Mouse (Mus musculus) stomach, embryonic 16.5 days (tissue): ENCODE measurements around the gene Dnajc28. TPM values are rescaled to one million over a fixed set of nuclear protein-coding genes. Genes with fewer than 3 reads are reported as not detected.

Experiments used
- ATAC-seq: fragments of 200-750 bp; cut with Nextera tagmentation; 2 replicates; pipeline ENCODE4 v1.8.0; 2017; ENCODE audit warnings: moderate number of reproducible peaks, moderate TSS enrichment; ENCODE audit not compliant: insufficient read depth, low FRiP score
- H3K27ac ChIP-seq: fragments of 300-500 bp; sonication (generic); 2 replicates; pipeline ENCODE4 v1.5.1; 2014; ENCODE audit warnings: low read length
- H3K27me3 ChIP-seq: fragments of 300-500 bp; sonication (generic); 2 replicates; pipeline ENCODE4 v1.6.1; 2014; ENCODE audit warnings: low read length, control low read depth, mixed read lengths; ENCODE audit not compliant: control insufficient read depth, insufficient read depth
- H3K36me3 ChIP-seq: fragments of 300-500 bp; sonication (generic); 2 replicates; pipeline ENCODE4 v1.6.1; 2014; ENCODE audit warnings: low read length; ENCODE audit not compliant: control insufficient read depth, insufficient read depth
- H3K4me1 ChIP-seq: fragments of 300-500 bp; sonication (generic); 2 replicates; pipeline ENCODE4 v1.6.1; 2014; ENCODE audit warnings: low read length, control low read depth, mixed read lengths; ENCODE audit not compliant: control insufficient read depth, insufficient read depth
- H3K4me2 ChIP-seq: fragments of 300-500 bp; sonication (generic); 2 replicates; pipeline ENCODE4 v1.6.1; 2014; ENCODE audit warnings: low read depth, low read length, mixed read lengths
- H3K4me3 ChIP-seq: fragments of 300-500 bp; sonication (generic); replicated peaks from 2 replicates; pipeline ENCODE4 v1.5.1; 2014; ENCODE audit warnings: mild to moderate bottlenecking, low read length
- H3K9ac ChIP-seq: fragments of 300-500 bp; sonication (generic); 2 replicates; pipeline ENCODE4 v1.6.1; 2014; ENCODE audit warnings: low read length
- H3K9me3 ChIP-seq: fragments of 300-500 bp; sonication (generic); replicated peaks from 2 replicates; pipeline ENCODE4 v1.6.1; 2016; ENCODE audit warnings: low read length, control low read depth; ENCODE audit not compliant: control insufficient read depth
- WGBS: fragments of 180-500 bp; shearing (Covaris S2); extraction: QIAGEN DNeasy Blood & Tissue Kit; methylation state at CpG from one replicate; pipeline ENCODE4 v1.1.7; 2014; 5-methylcytosine and 5-hydroxymethylcytosine counted together
- polyA plus RNA-seq: library from polyadenylated mRNA; unstranded; fragments of >200 nt; fragmentation: Nextera tagmentation; extraction: Ambion mirVana; gene quantifications from 2 replicates; pipeline ENCODE4 v1.2.1, GENCODE M21; 2015

Dnajc28 gene
- polyA plus RNA-seq, 1 experiment from 2014 or later: 2.7 TPM

DNA sequence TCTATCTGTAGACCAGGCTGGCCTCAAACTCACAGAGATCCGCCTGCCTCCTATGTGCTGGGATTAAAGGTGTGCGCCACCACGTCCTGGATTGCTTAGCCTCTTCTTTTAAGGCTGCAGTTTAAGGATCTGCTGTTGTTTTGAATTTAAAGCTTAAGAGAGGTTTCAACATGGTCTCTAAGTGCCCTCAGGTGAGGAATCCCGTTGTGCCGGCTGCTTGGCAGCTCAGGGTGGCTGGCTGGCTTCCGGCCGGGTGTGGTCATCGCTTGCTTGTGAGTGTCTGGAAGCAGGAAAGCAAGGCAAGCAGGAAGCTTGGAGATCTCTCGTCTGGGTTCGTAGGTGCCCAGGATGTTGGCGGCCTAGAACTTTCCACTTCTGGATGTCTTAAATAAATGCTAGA, 2.2 kb upstream of the Dnajc28 start:
- ATAC-seq: no peak
- Histone ChIP-seq H3K4me1 (no peaks in the 10 kb centered on the region; the same call in 1 of the 2 replicates), H3K9ac (no peak overlapping the region), H3K4me3 (no peak overlapping the region), H3K4me2 (no peak overlapping the region), H3K9me3 (no peaks in the 10 kb centered on the region), H3K27me3 (no peaks in the 10 kb centered on the region), H3K27ac (no peak overlapping the region), H3K36me3 (peaks cover 12% of the 10 kb centered on the region; the same call in 1 of the 2 replicates)
- 87% methylated on average over 11 of the region's 11 CpGs for WGBS

DNA sequence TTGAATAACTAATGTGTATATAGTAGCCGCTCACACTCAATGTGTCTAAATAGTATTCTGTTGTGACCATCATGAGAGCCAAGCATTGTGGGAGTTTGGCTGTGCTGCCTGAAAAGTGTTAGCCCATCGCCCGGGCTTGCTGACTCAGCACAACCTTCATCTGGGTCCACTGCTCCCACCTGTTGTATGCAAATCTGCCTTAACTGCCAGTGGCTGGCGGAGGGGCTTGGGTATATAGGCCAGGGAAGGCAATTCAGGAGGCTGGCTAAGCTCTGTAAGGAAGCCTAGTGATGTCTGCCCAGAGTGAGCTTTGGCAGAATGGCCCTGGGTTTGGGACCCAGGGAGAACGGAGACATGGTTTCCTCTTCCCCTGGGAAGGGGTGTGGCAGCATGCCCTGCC, 1.4 kb upstream of the Dnajc28 start:
- H3K4me2 ChIP-seq: no peak overlapping the region
- H3K27ac ChIP-seq: no peak overlapping the region
- WGBS: 79% methylated on average over 5 of the region's 5 CpGs
- H3K4me1 ChIP-seq: no peaks in the 10 kb centered on the region; the same call in 1 of the 2 replicates
- peaks cover 8% of the 10 kb centered on the region; the same call in 1 of the 2 replicates for H3K36me3 ChIP-seq
- no peaks in the 10 kb centered on the region for H3K9me3 ChIP-seq
- ATAC-seq: no peak
- no peak overlapping the region for H3K4me3 ChIP-seq
- H3K27me3 ChIP-seq: no peaks in the 10 kb centered on the region
- H3K9ac ChIP-seq: no peak overlapping the region

DNA sequence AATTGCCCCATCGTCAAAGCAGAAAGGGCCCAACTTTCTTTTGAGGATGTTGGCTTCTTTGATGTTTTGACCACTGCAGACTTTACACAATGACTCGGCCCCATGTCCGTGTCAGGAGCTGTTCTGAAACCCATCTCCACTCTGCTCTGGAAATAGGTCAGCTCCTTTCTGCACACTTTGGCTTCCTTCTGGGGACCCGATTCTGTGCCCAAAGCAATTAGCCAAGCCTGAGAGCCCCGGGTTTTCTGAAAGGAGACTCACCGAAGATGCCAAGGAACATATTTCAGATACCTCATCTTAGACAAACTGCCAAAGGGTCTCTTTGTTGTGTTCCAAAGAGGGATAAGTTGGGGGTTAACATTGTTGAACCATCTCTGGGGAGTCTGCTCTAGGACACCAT, 4.3 kb downstream of the Dnajc28 start:
- Histone ChIP-seq H3K9me3 (no peaks in the 10 kb centered on the region), H3K36me3 (no peaks in the 10 kb centered on the region), H3K9ac (no peak overlapping the region), H3K4me2 (no peak overlapping the region), H3K4me3 (no peak overlapping the region), H3K27me3 (no peaks in the 10 kb centered on the region), H3K27ac (no peak overlapping the region), H3K4me1 (no peaks in the 10 kb centered on the region; the same call in 1 of the 2 replicates)
- 83% methylated on average over 6 of the region's 6 CpGs for WGBS
- no peak for ATAC-seq

- H3K36me3 ChIP-seq: no peaks in the 10 kb centered on the region
- 50% methylated on average over 5 of the region's 5 CpGs for WGBS
- H3K9me3 ChIP-seq: 0 out of 2 replicates have a peak, but pooled peaks cover 3% of the 10 kb centered on the region
- ATAC-seq: no peak
- no peak overlapping the region for H3K4me2 ChIP-seq
- H3K4me1 ChIP-seq: no peaks in the 10 kb centered on the region
- H3K27ac ChIP-seq: no peak overlapping the region
- no peak overlapping the region for H3K9ac ChIP-seq
- no peak overlapping the region for H3K4me3 ChIP-seq
- no peaks in the 10 kb centered on the region for H3K27me3 ChIP-seq
These were observed 6.3 kb downstream of the Dnajc28 start for GRCm38 (mm10) chr16:91612525-91612924.

- 71% methylated on average over 11 of the region's 11 CpGs for WGBS
- no peak for ATAC-seq
- H3K4me3 ChIP-seq: no peak overlapping the region
These were observed 7.6 kb downstream of the Dnajc28 start for GRCm38 (mm10) chr16:91611248-91611647.

GRCm38 (mm10) chr16:91609501-91610245, 9.2 kb downstream of the Dnajc28 start:
- H3K36me3 ChIP-seq: no peaks in the 10 kb centered on the region
- ATAC-seq: no peak
- H3K27me3 ChIP-seq: no peaks in the 10 kb centered on the region
- no peak overlapping the region for H3K4me3 ChIP-seq
- H3K9me3 ChIP-seq: 0 out of 2 replicates have a peak, but pooled peaks cover 3% of the 10 kb centered on the region
- no peaks in the 10 kb centered on the region for H3K4me1 ChIP-seq
- WGBS: 58% methylated on average over 9 of the region's 9 CpGs
- H3K9ac ChIP-seq: no peak overlapping the region
- H3K4me2 ChIP-seq: no peak overlapping the region
- no peak overlapping the region for H3K27ac ChIP-seq

More at GRCm38 (mm10) chr16:91611248-91611647, 7.6 kb downstream of the Dnajc28 start:
- H3K4me2 ChIP-seq: no peak overlapping the region
- H3K9me3 ChIP-seq: 0 out of 2 replicates have a peak, but pooled peaks cover 3% of the 10 kb centered on the region
- H3K36me3 ChIP-seq: no peaks in the 10 kb centered on the region
- H3K9ac ChIP-seq: no peak overlapping the region
- H3K27me3 ChIP-seq: no peaks in the 10 kb centered on the region
- no peak overlapping the region for H3K27ac ChIP-seq
- no peaks in the 10 kb centered on the region for H3K4me1 ChIP-seq

DNA sequence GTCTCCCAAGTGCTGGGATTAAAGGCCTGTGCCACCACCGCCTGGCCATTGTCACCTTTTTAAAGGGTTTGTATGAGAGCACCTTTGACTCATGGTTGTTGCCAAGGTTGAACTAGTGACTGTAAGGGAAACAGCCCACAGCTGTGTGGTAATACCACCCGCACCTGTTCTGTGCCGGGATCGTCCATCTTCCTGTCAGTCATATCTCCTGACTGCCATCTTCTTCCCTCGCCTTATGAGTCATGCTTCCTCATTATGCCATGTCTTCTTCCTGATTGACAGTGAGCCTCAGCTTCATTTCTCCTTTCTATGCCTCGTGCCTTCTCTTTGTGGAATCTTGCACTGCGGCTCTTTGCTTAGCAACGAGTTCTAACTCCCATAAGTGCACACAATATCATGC, 11.9 kb downstream of the Dnajc28 start:
- Histone ChIP-seq H3K4me1 (no peaks in the 10 kb centered on the region), H3K36me3 (no peaks in the 10 kb centered on the region), H3K4me3 (no peak overlapping the region), H3K9me3 (0 out of 2 replicates have a peak, but pooled peaks cover 3% of the 10 kb centered on the region), H3K27me3 (no peaks in the 10 kb centered on the region), H3K9ac (no peak overlapping the region), H3K4me2 (no peak overlapping the region), H3K27ac (no peak overlapping the region)
- WGBS: 77% methylated on average over 8 of the region's 8 CpGs
- ATAC-seq: no peak

DNA sequence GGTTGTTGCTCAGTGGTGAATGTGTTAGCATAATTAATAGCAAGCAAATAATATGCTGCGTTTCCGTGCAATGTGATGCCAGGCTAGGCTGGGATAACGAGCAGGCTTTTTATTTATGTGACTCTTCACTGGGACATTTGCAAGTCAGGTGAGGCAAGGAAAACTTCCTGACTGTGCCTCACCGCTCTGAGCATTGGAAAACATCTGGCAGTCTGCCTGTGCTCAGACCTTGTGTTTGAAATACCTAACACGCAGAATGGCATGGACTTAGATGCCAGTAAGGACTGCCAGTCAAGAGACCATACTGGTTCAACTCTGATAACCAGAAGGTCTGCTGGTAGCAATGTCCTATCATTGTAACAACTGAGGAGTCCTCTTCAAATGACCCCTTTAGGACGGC, 13.7 kb downstream of the Dnajc28 start:
- Histone ChIP-seq H3K27me3 (no peaks in the 10 kb centered on the region), H3K36me3 (no peaks in the 10 kb centered on the region), H3K9ac (no peak overlapping the region), H3K9me3 (0 out of 2 replicates have a peak, but pooled peaks cover 3% of the 10 kb centered on the region), H3K4me1 (peaks cover 6% of the 10 kb centered on the region; the same call in 1 of the 2 replicates), H3K4me3 (no peak overlapping the region), H3K27ac (no peak overlapping the region), H3K4me2 (no peak overlapping the region)
- WGBS: 77% methylated on average over 6 of the region's 6 CpGs
- no peak for ATAC-seq

DNA sequence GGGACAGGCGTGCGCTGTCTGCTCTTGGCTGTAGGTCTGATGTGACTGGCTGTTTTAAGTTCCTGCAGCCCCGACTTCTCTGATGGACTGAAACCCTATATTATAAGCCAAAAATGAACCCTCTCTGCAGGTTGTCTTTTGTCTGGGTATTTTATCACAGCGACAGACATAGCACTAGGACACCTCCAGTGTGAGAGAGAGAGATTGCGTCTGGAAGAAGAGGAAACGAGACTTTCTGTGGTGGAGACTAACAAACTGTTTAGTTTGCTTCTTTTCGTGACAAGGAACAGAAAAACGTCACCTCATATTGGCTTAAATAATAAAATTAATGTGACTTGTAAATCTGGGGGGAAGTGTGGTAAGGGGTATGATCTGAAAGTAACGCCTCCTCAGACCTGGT, 17.1 kb downstream of the Dnajc28 start:
- Histone ChIP-seq H3K9me3 (no peaks in the 10 kb centered on the region), H3K4me2 (no peak overlapping the region), H3K27me3 (no peaks in the 10 kb centered on the region; the same call in 1 of the 2 replicates), H3K9ac (no peak overlapping the region), H3K27ac (no peak overlapping the region), H3K36me3 (no peaks in the 10 kb centered on the region), H3K4me3 (no peak overlapping the region), H3K4me1 (peaks cover 10% of the 10 kb centered on the region)
- 50% methylated on average over 9 of the region's 9 CpGs for WGBS
- no peak for ATAC-seq
